Mouse (Mus musculus) myocyte (in vitro differentiated cells): ENCODE results near the gene Msantd2.

Source experiments
- CEBPB ChIP-seq: IDR thresholded peaks from 2 replicates; pipeline ENCODE4 v1.6.1; 2011; ENCODE audit warnings: mild to moderate bottlenecking, moderate library complexity; ENCODE audit not compliant: poor library complexity, insufficient read depth, severe bottlenecking
- E2F4 ChIP-seq: IDR thresholded peaks from one replicate; pipeline ENCODE4 v1.6.1; 2011; ENCODE audit warnings: mild to moderate bottlenecking, control low read depth, moderate library complexity; ENCODE audit not compliant: insufficient read depth
- MAX ChIP-seq: IDR thresholded peaks from one replicate; pipeline ENCODE4 v1.6.1; 2011; ENCODE audit warnings: low read depth, mild to moderate bottlenecking, control low read depth
- MYOD1 ChIP-seq, 3 experiments: IDR thresholded peaks; one replicate each; pipeline ENCODE4 v1.6.1; 2011; ENCODE audit warnings: control low read depth in 2 of 3, low read depth in 2 of 3, mild to moderate bottlenecking in 2 of 3, moderate library complexity in 1 of 3; ENCODE audit not compliant: insufficient read length in 2 of 3, control insufficient read depth in 1 of 3
- MYOG ChIP-seq, 3 experiments: IDR thresholded peaks; one replicate each; pipeline ENCODE4 v1.6.1; 2011; ENCODE audit warnings: control low read depth in 2 of 3, low read depth in 2 of 3, mild to moderate bottlenecking in 2 of 3; ENCODE audit not compliant: insufficient read length in 2 of 3, control insufficient read depth in 1 of 3, insufficient read depth in 1 of 3
- POLR2A ChIP-seq: IDR thresholded peaks from one replicate; pipeline ENCODE4 v1.6.1; 2011; ENCODE audit warnings: low read depth, mild to moderate bottlenecking, control low read depth, moderate library complexity; ENCODE audit not compliant: insufficient read length
- POLR2AphosphoS2 ChIP-seq: IDR thresholded peaks from one replicate; pipeline ENCODE4 v1.6.1; 2011; ENCODE audit warnings: low read depth, control low read depth; ENCODE audit not compliant: insufficient read length
- REST ChIP-seq: IDR thresholded peaks from one replicate; pipeline ENCODE4 v1.6.1; 2011; ENCODE audit warnings: mild to moderate bottlenecking, control low read depth, moderate library complexity; ENCODE audit not compliant: insufficient read depth, insufficient read length
- SRF ChIP-seq: IDR thresholded peaks from one replicate; pipeline ENCODE4 v1.6.1; 2011; ENCODE audit warnings: low read depth; ENCODE audit not compliant: control insufficient read depth, insufficient read length
- TCF12 ChIP-seq: IDR thresholded peaks from one replicate; pipeline ENCODE4 v1.6.1; 2011; ENCODE audit warnings: mild to moderate bottlenecking, control low read depth; ENCODE audit not compliant: poor library complexity, insufficient read depth, severe bottlenecking
- TCF3 ChIP-seq: IDR thresholded peaks from one replicate; pipeline ENCODE4 v1.6.1; 2011; ENCODE audit warnings: low read depth, control low read depth; ENCODE audit not compliant: insufficient read length
- USF1 ChIP-seq: IDR thresholded peaks from one replicate; pipeline ENCODE4 v1.6.1; 2011; ENCODE audit warnings: low read depth, mild to moderate bottlenecking, control low read depth, moderate library complexity

GRCm38 (mm10) chr9:37572204-37572876, 83.2 kb downstream of the Msantd2 start:
- TF ChIP-seq POLR2A (no peak), MYOD1 (IDR thresholded peaks at IDR 0.05; ENCODE audit: control insufficient read depth in 1 of 3, insufficient read length in 2 of 3, low read depth in 2 of 3) (no peak), USF1 (no peak), TCF12 (no peak), MAX (no peak), E2F4 (no peak), SRF (no peak), POLR2AphosphoS2 (no peak), CEBPB (no peak), MYOG (IDR thresholded peaks at IDR 0.05; ENCODE audit: control insufficient read depth in 1 of 3, insufficient read depth in 1 of 3, insufficient read length in 2 of 3, low read depth in 2 of 3) (no peak), TCF3 (no peak), REST (no peak)
